Mouse (Mus musculus) intestine, postnatal 0 days (tissue): ENCODE results near the gene Fam92b. TPM values are rescaled to one million over a fixed set of nuclear protein-coding genes. Genes with fewer than 3 reads are reported as not detected.
A peak's percentile ranks its signal among the peaks of the same experiment; 100 is the strongest.

Experiments used
- ATAC-seq: fragments of 200-750 bp; cut with Nextera tagmentation; 2 replicates; pipeline ENCODE4 v1.8.0; 2017; ENCODE audit warnings: mild to moderate bottlenecking, moderate TSS enrichment, moderate library complexity
- H3K27ac ChIP-seq: fragments of 300-500 bp; sonication (generic); 2 replicates; pipeline ENCODE4 v1.5.1; 2014; ENCODE audit warnings: mild to moderate bottlenecking, low read depth, low read length, moderate library complexity
- H3K27me3 ChIP-seq: fragments of 300-500 bp; sonication (generic); replicated peaks from 2 replicates; pipeline ENCODE4 v1.6.1; 2014; ENCODE audit warnings: low read length, mixed read lengths; ENCODE audit not compliant: control insufficient read depth, insufficient read depth
- H3K36me3 ChIP-seq: fragments of 300-500 bp; sonication (generic); 2 replicates; pipeline ENCODE4 v1.6.1; 2014; ENCODE audit warnings: mild to moderate bottlenecking, moderate library complexity; ENCODE audit not compliant: control insufficient read depth, insufficient read depth
- H3K4me1 ChIP-seq: fragments of 300-500 bp; sonication (generic); replicated peaks from 2 replicates; pipeline ENCODE4 v1.6.1; 2014; ENCODE audit warnings: antibody characterized with exemption, low read length, mixed read lengths; ENCODE audit not compliant: control insufficient read depth, insufficient read depth
- H3K4me2 ChIP-seq: fragments of 300-500 bp; sonication (generic); replicated peaks from 2 replicates; pipeline ENCODE4 v1.6.1; 2014; ENCODE audit warnings: low read depth, mild to moderate bottlenecking, moderate library complexity
- H3K4me3 ChIP-seq: fragments of 300-500 bp; sonication (generic); 2 replicates; pipeline ENCODE4 v1.5.1; 2014; ENCODE audit warnings: low read depth, low read length
- H3K9ac ChIP-seq: fragments of 300-500 bp; sonication (generic); 2 replicates; pipeline ENCODE4 v1.6.1; 2014; ENCODE audit warnings: mild to moderate bottlenecking, low read depth, low read length
- H3K9me3 ChIP-seq: fragments of 300-500 bp; sonication (generic); 2 replicates; pipeline ENCODE4 v1.6.1; 2016; ENCODE audit warnings: mixed run types; ENCODE audit not compliant: control insufficient read depth
- CTCF ChIP-seq: sonication (generic); IDR thresholded peaks from 2 replicates; pipeline ENCODE4 v1.5.1; 2016; ENCODE audit warnings: low read depth, mild to moderate bottlenecking, control low read depth, antibody characterized with exemption, moderate library complexity
- WGBS: fragments of 180-500 bp; shearing (Covaris S2); extraction: QIAGEN DNeasy Blood & Tissue Kit; methylation state at CpG from one replicate; pipeline ENCODE4 v1.1.7; 2014; 5-methylcytosine and 5-hydroxymethylcytosine counted together
- polyA plus RNA-seq: library from polyadenylated mRNA; unstranded; fragments of >200 nt; fragmentation: Nextera tagmentation; extraction: Ambion mirVana; gene quantifications from 2 replicates; pipeline ENCODE4 v1.2.1, GENCODE M21; 2015

Fam92b gene
- polyA plus RNA-seq, 1 experiment from 2014 or later = not detected

GRCm38 (mm10) chr8:120126357-120127161, 50.7 kb downstream of the Fam92b start:
- Histone ChIP-seq H3K4me2 (no peak overlapping the region), H3K4me1 (no peaks in the 10 kb centered on the region), H3K4me3 (no peak overlapping the region), H3K9ac (0 out of 2 replicates have a peak overlapping the region, but pooled peaks have one; percentile 11), H3K9me3 (no peaks in the 10 kb centered on the region), H3K36me3 (no peaks in the 10 kb centered on the region), H3K27ac (peak overlapping the region; percentile 28; the same call in 1 of the 2 replicates), H3K27me3 (no peaks in the 10 kb centered on the region)
- ATAC-seq = no peak
- 25% methylated on average over 14 of the region's 14 CpGs for WGBS
- no peak for TF ChIP-seq CTCF

GRCm38 (mm10) chr8:120124836-120125389, 52.4 kb downstream of the Fam92b start:
- no peak overlapping the region for H3K4me2 ChIP-seq
- ATAC-seq = no peak
- no peaks in the 10 kb centered on the region for H3K27me3 ChIP-seq
- no peaks in the 10 kb centered on the region for H3K36me3 ChIP-seq
- no peak overlapping the region for H3K4me3 ChIP-seq
- no peak for TF ChIP-seq CTCF
- no peak overlapping the region for H3K27ac ChIP-seq
- 65% methylated on average over 7 of the region's 7 CpGs for WGBS
- no peaks in the 10 kb centered on the region for H3K4me1 ChIP-seq
- no peak overlapping the region for H3K9ac ChIP-seq
- H3K9me3 ChIP-seq = no peaks in the 10 kb centered on the region

GRCm38 (mm10) chr8:120124261-120124660, 53.0 kb downstream of the Fam92b start:
- H3K27me3 ChIP-seq = no peaks in the 10 kb centered on the region
- H3K9me3 ChIP-seq = no peaks in the 10 kb centered on the region
- no peaks in the 10 kb centered on the region for H3K4me1 ChIP-seq
- H3K36me3 ChIP-seq = no peaks in the 10 kb centered on the region
- H3K27ac ChIP-seq = no peak overlapping the region
- H3K9ac ChIP-seq = no peak overlapping the region
- no peak overlapping the region for H3K4me2 ChIP-seq
- TF ChIP-seq CTCF = no peak
- no peak for ATAC-seq
- no peak overlapping the region for H3K4me3 ChIP-seq
- WGBS = 28% methylated on average over 6 of the region's 6 CpGs

GRCm38 (mm10) chr8:120120951-120121350, 56.3 kb downstream of the Fam92b start:
- no peaks in the 10 kb centered on the region for H3K36me3 ChIP-seq
- no peak overlapping the region for H3K27ac ChIP-seq
- ATAC-seq = no peak
- WGBS = 46% methylated on average over 5 of the region's 5 CpGs
- H3K9ac ChIP-seq = no peak overlapping the region
- no peak for TF ChIP-seq CTCF
- no peak overlapping the region for H3K4me2 ChIP-seq
- no peaks in the 10 kb centered on the region for H3K27me3 ChIP-seq
- H3K9me3 ChIP-seq = no peaks in the 10 kb centered on the region
- H3K4me3 ChIP-seq = no peak overlapping the region
- H3K4me1 ChIP-seq = no peaks in the 10 kb centered on the region

- H3K27ac ChIP-seq = no peak overlapping the region
- H3K4me3 ChIP-seq = no peak overlapping the region
- no peaks in the 10 kb centered on the region for H3K4me1 ChIP-seq
- peaks cover 4% of the 10 kb centered on the region; the same call in 1 of the 2 replicates for H3K27me3 ChIP-seq
- no peaks in the 10 kb centered on the region for H3K9me3 ChIP-seq
- TF ChIP-seq CTCF = no peak
- no peak overlapping the region for H3K4me2 ChIP-seq
- H3K36me3 ChIP-seq = no peaks in the 10 kb centered on the region
- 82% methylated on average over 6 of the region's 6 CpGs for WGBS
- no peak overlapping the region for H3K9ac ChIP-seq
- ATAC-seq = no peak
Observed at GRCm38 (mm10) chr8:120119931-120120330, 57.3 kb downstream of the Fam92b start.

- Histone ChIP-seq H3K27ac (no peak overlapping the region), H3K36me3 (no peaks in the 10 kb centered on the region), H3K4me1 (no peaks in the 10 kb centered on the region), H3K9ac (no peak overlapping the region), H3K4me2 (no peak overlapping the region), H3K4me3 (no peak overlapping the region), H3K9me3 (no peaks in the 10 kb centered on the region), H3K27me3 (peaks cover 6% of the 10 kb centered on the region; the same call in 1 of the 2 replicates)
- no peak for TF ChIP-seq CTCF
- no peak for ATAC-seq
- WGBS = 51% methylated on average over 3 of the region's 3 CpGs
Observed at GRCm38 (mm10) chr8:120119429-120119828, 57.8 kb downstream of the Fam92b start.
